Mouse (Mus musculus) MEL (cell line): ENCODE data around the gene Trim47. TPM values are rescaled to one million over a fixed set of nuclear protein-coding genes. Genes with fewer than 3 reads are reported as not detected.
A peak's percentile ranks its signal among the peaks of the same experiment; 100 is the strongest.

Experiments
- DNase-seq: peaks from one replicate; pipeline ENCODE4 v3.0.0; 2011; ENCODE audit warnings: low read depth, low spot score
- H3K27ac ChIP-seq: 2 replicates; pipeline ENCODE4 v1.5.1; 2012; ENCODE audit warnings: low read depth, mild to moderate bottlenecking, control low read depth, low read length, moderate library complexity; ENCODE audit not compliant: control insufficient read depth
- H3K27me3 ChIP-seq, 2 experiments: fragments of 150-350 bp in 1 of 2; sonication (generic) in 1 of 2; 2 replicates each; pipeline ENCODE4 v1.6.1; 2012; ENCODE audit warnings: low read length in 2 of 2, mild to moderate bottlenecking in 2 of 2, improper control_type of control experiment in 1 of 2, moderate library complexity in 1 of 2; ENCODE audit not compliant: insufficient read depth in 2 of 2, control insufficient read depth in 1 of 2
- H3K36me3 ChIP-seq, 2 experiments: 2 replicates each; pipeline ENCODE4 v1.6.1; 2012 to 2014; ENCODE audit warnings: low read length in 2 of 2, improper control_type of control experiment in 1 of 2, inconsistent platforms in 1 of 2, mild to moderate bottlenecking in 1 of 2; ENCODE audit not compliant: insufficient read depth in 2 of 2, control insufficient read depth in 1 of 2
- H3K4me1 ChIP-seq, 2 experiments: fragments of 150-350 bp in 1 of 2; sonication (generic) in 1 of 2; 2 replicates each; pipeline ENCODE4 v1.6.1; 2012; ENCODE audit warnings: low read length in 2 of 2, improper control_type of control experiment in 1 of 2, mild to moderate bottlenecking in 1 of 2; ENCODE audit not compliant: insufficient read depth in 2 of 2, control insufficient read depth in 1 of 2
- H3K4me3 ChIP-seq, 2 experiments: fragments of 150-350 bp in 1 of 2; sonication (generic) in 1 of 2; 2 replicates each; pipeline ENCODE4 v1.5.1; 2012; ENCODE audit warnings: low read depth in 2 of 2, low read length in 2 of 2, mild to moderate bottlenecking in 2 of 2, moderate library complexity in 2 of 2, control low read depth in 1 of 2, improper control_type of control experiment in 1 of 2; ENCODE audit not compliant: control insufficient read depth in 1 of 2, insufficient read depth in 1 of 2
- H3K79me2 ChIP-seq: 2 replicates; pipeline ENCODE4 v1.6.1; 2012; ENCODE audit warnings: mild to moderate bottlenecking, low read length, moderate library complexity; ENCODE audit not compliant: control insufficient read depth, poor library complexity, insufficient read depth
- H3K9ac ChIP-seq: 2 replicates; pipeline ENCODE4 v1.6.1; 2012; ENCODE audit warnings: low read depth, mild to moderate bottlenecking, control low read depth, low read length, moderate library complexity; ENCODE audit not compliant: control insufficient read depth, poor library complexity, severe bottlenecking
- H3K9me3 ChIP-seq: fragments of 150-350 bp; sonication (generic); replicated peaks from 2 replicates; pipeline ENCODE4 v1.6.1; 2012; ENCODE audit warnings: mild to moderate bottlenecking, low read length, improper control_type of control experiment, moderate library complexity; ENCODE audit not compliant: insufficient read depth
- CTCF ChIP-seq, 3 experiments: IDR thresholded peaks in 2 of 3; conservative IDR thresholded peaks in 1 of 3; 2 replicates each; pipeline ENCODE4 v1.5.1; 2011 to 2012; ENCODE audit warnings: low read length in 3 of 3, low read depth in 2 of 3, mild to moderate bottlenecking in 2 of 3, improper control_type of control experiment in 1 of 3, inconsistent platforms in 1 of 3, mixed read lengths in 1 of 3, moderate library complexity in 1 of 3; ENCODE audit not compliant: control insufficient read depth in 1 of 3, insufficient read depth in 1 of 3, poor library complexity in 1 of 3, severe bottlenecking in 1 of 3
- ELF1 ChIP-seq: IDR thresholded peaks from 2 replicates; pipeline ENCODE4 v1.6.1; 2014; ENCODE audit warnings: low read depth, mild to moderate bottlenecking, inconsistent platforms, low read length, improper control_type of control experiment, moderate library complexity
- EP300 ChIP-seq, 2 experiments: IDR thresholded peaks; 2 replicates each; pipeline ENCODE4 v1.6.1; 2011; ENCODE audit warnings: improper control_type of control experiment in 2 of 2, low read length in 2 of 2, low read depth in 1 of 2, mild to moderate bottlenecking in 1 of 2
- ETS1 ChIP-seq: IDR thresholded peaks from 2 replicates; pipeline ENCODE4 v1.6.1; 2012; ENCODE audit warnings: low read depth, mild to moderate bottlenecking, inconsistent platforms, low read length, improper control_type of control experiment, moderate library complexity
- GATA1 ChIP-seq: IDR thresholded peaks from 2 replicates; pipeline ENCODE4 v1.6.1; 2011; ENCODE audit warnings: low read depth, low read length, improper control_type of control experiment
- JUND ChIP-seq: IDR thresholded peaks from 2 replicates; pipeline ENCODE4 v1.6.1; 2011; ENCODE audit warnings: low read depth, mild to moderate bottlenecking, improper control_type of control experiment, low read length
- MAX ChIP-seq: IDR thresholded peaks from 2 replicates; pipeline ENCODE4 v1.6.1; 2011; ENCODE audit warnings: low read length, improper control_type of control experiment
- MAZ ChIP-seq: IDR thresholded peaks from 2 replicates; pipeline ENCODE4 v1.6.1; 2012; ENCODE audit warnings: low read depth, mild to moderate bottlenecking, inconsistent platforms, low read length, improper control_type of control experiment
- MYB ChIP-seq: IDR thresholded peaks from 2 replicates; pipeline ENCODE4 v1.6.1; 2011; ENCODE audit warnings: mild to moderate bottlenecking, low read depth, low read length, improper control_type of control experiment
- NELFE ChIP-seq: IDR thresholded peaks from 2 replicates; pipeline ENCODE4 v1.6.1; 2011; ENCODE audit warnings: low read depth, low read length, improper control_type of control experiment
- RAD21 ChIP-seq: IDR thresholded peaks from 2 replicates; pipeline ENCODE4 v1.6.1; 2011; ENCODE audit warnings: mild to moderate bottlenecking, low read depth, low read length, improper control_type of control experiment
- SIN3A ChIP-seq: IDR thresholded peaks from 2 replicates; pipeline ENCODE4 v1.6.1; 2012; ENCODE audit warnings: low read length, improper control_type of control experiment, inconsistent platforms
- TCF12 ChIP-seq: IDR thresholded peaks from 2 replicates; pipeline ENCODE4 v1.6.1; 2014; ENCODE audit warnings: low read depth, mild to moderate bottlenecking, inconsistent platforms, low read length, improper control_type of control experiment, moderate library complexity
- USF2 ChIP-seq, 2 experiments: IDR thresholded peaks; 2 replicates each; pipeline ENCODE4 v1.6.1; 2011 to 2012; ENCODE audit warnings: improper control_type of control experiment in 2 of 2, low read length in 2 of 2, borderline replicate concordance in 1 of 2, inconsistent platforms in 1 of 2, low read depth in 1 of 2, mild to moderate bottlenecking in 1 of 2; ENCODE audit not compliant: insufficient read depth in 1 of 2
- ZMIZ1 ChIP-seq: IDR thresholded peaks from 2 replicates; pipeline ENCODE4 v1.6.1; 2012; ENCODE audit warnings: low read depth, mild to moderate bottlenecking, inconsistent platforms, low read length, improper control_type of control experiment, moderate library complexity
- ZNF384 ChIP-seq: IDR thresholded peaks from 2 replicates; pipeline ENCODE4 v1.6.1; 2012; ENCODE audit warnings: low read depth, mild to moderate bottlenecking, inconsistent platforms, low read length, improper control_type of control experiment
- polyA plus RNA-seq, 2 experiments: library from polyadenylated mRNA; stranded (reverse) in 1 of 2; unstranded in 1 of 2; fragments of >175 nt in 1 of 2; fragments of >200 nt in 1 of 2; gene quantifications; 2 replicates each; pipeline versions ENCODE4 v1.2.1 to v1.2.4; 2012; ENCODE audit warnings: low replicate concordance in 2 of 2, low read depth in 1 of 2; ENCODE audit not compliant: insufficient read length in 2 of 2, insufficient read depth in 1 of 2, missing spikeins in 1 of 2
- total RNA-seq: library from RNA; depleted of rRNA; stranded (reverse); fragments of 300-350 nt; gene quantifications from 2 replicates; pipeline ENCODE4 v1.2.3, GENCODE M21; 2012

Trim47 gene
- total and polyA plus RNA-seq, 3 experiments, result 5.6 to 6.7 TPM; not detected in 1

GRCm38 (mm10) chr11:116096213-116097108 is 30.5 kb downstream of the Trim47 start (continued):
- TF ChIP-seq CTCF (IDR thresholded peaks at IDR 0.05 in 2 of 3, conservative IDR thresholded peaks at IDR 0.05 in 1 of 3; ENCODE audit: control insufficient read depth in 1 of 3, insufficient read depth in 1 of 3, low read depth in 2 of 3, low read length in 3 of 3, poor library complexity in 1 of 3, severe bottlenecking in 1 of 3) (peak; percentile 75 to 91 (median 83)), MAZ (no peak), JUND (no peak)

- H3K4me3 ChIP-seq, result no peak overlapping the region
- H3K9ac ChIP-seq, result no peak overlapping the region
- H3K79me2 ChIP-seq, result no peaks in the 10 kb centered on the region
- H3K9me3 ChIP-seq, result no peaks in the 10 kb centered on the region
- no peaks in the 10 kb centered on the region for H3K27me3 ChIP-seq
- TF ChIP-seq RAD21 (no peak), GATA1 (0 out of 2 replicates have a peak, but pooled peaks have one; percentile 27), CTCF (IDR thresholded peaks at IDR 0.05 in 2 of 3, conservative IDR thresholded peaks at IDR 0.05 in 1 of 3; ENCODE audit: control insufficient read depth in 1 of 3, insufficient read depth in 1 of 3, low read depth in 2 of 3, low read length in 3 of 3, poor library complexity in 1 of 3, severe bottlenecking in 1 of 3) (no peak), NELFE (no peak), ZNF384 (peak; percentile 92), MAX (no peak), ELF1 (0 out of 2 replicates have a peak, but pooled peaks have one; percentile 21), USF2 (IDR thresholded peaks at IDR 0.05; ENCODE audit: borderline replicate concordance in 1 of 2, insufficient read depth in 1 of 2, low read depth in 1 of 2, low read length in 2 of 2) (no peak), ZMIZ1 (no peak), EP300 (IDR thresholded peaks at IDR 0.05; ENCODE audit: low read depth in 1 of 2, low read length in 2 of 2) (peak; percentile 49 to 62), ETS1 (peak; percentile 68; the same call in 1 of the 2 replicates), SIN3A (0 out of 2 replicates have a peak, but pooled peaks have one; percentile 37), TCF12 (0 out of 2 replicates have a peak, but pooled peaks have one; percentile 12), MAZ (no peak), MYB (no peak)
- no peak for DNase-seq
- peak overlapping the region; percentile 39 for H3K27ac ChIP-seq
- peaks cover 14 to 36% of the 10 kb centered on the region in 2 experiments for H3K4me1 ChIP-seq
- peaks cover 0 to 37% of the 10 kb centered on the region in 2 experiments; a peak in 2 of 4 replicates for H3K36me3 ChIP-seq
Observed at GRCm38 (mm10) chr11:116095573-116095972, 31.4 kb downstream of the Trim47 start.
